Mouse (Mus musculus): Measurements from ENCODE around the gene Gabra6.

DNA sequence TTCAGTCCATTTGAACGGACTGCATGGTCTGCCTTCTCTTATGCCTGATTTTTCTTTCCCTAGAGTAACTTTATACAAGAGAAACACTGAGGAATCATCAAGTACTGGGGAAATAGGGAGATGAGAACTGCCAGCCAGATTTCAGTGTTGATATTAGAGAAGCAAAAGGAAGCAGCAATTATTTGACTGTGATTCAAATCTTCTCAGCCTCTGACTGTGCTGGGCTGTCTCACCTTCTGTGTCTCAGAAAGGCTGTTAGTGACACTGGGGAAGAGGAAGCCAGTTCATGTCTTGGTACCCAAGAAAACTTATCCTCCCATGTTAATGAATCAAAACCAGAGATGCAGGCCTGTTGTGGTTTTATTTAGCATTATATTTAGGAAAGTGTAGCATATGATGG is 14.8 kb downstream of the Gabra6 start:
- TF ChIP-seq TCF3 (IDR thresholded peaks at IDR 0.05; ENCODE audit: insufficient read length, low read depth): no peak
- no peak for TF ChIP-seq POLR2A (IDR thresholded peaks at IDR 0.05; ENCODE audit: insufficient read length, low read depth)
- TF ChIP-seq REST (IDR thresholded peaks at IDR 0.05; ENCODE audit: insufficient read depth, insufficient read length): no peak
- no peak for TF ChIP-seq MAX (IDR thresholded peaks at IDR 0.05; ENCODE audit: low read depth)
- no peak for TF ChIP-seq E2F4 (IDR thresholded peaks at IDR 0.05; ENCODE audit: insufficient read depth)
- TF ChIP-seq MYOG (IDR thresholded peaks at IDR 0.05; ENCODE audit: control insufficient read depth in 1 of 3, insufficient read depth in 1 of 3, insufficient read length in 2 of 3, low read depth in 2 of 3): no peak
- no peak for TF ChIP-seq POLR2AphosphoS2 (IDR thresholded peaks at IDR 0.05; ENCODE audit: insufficient read length, low read depth)
